Mouse (Mus musculus): ENCODE data around the gene Mfsd9. TPM values are rescaled to one million over a fixed set of nuclear protein-coding genes. Genes with fewer than 3 reads are reported as not detected.

Mfsd9 gene
- 6.6 and 8.5 TPM in 2 replicates for polyA plus RNA-seq (2015; fragmentation: Nextera tagmentation; extraction: Ambion mirVana)

DNA sequence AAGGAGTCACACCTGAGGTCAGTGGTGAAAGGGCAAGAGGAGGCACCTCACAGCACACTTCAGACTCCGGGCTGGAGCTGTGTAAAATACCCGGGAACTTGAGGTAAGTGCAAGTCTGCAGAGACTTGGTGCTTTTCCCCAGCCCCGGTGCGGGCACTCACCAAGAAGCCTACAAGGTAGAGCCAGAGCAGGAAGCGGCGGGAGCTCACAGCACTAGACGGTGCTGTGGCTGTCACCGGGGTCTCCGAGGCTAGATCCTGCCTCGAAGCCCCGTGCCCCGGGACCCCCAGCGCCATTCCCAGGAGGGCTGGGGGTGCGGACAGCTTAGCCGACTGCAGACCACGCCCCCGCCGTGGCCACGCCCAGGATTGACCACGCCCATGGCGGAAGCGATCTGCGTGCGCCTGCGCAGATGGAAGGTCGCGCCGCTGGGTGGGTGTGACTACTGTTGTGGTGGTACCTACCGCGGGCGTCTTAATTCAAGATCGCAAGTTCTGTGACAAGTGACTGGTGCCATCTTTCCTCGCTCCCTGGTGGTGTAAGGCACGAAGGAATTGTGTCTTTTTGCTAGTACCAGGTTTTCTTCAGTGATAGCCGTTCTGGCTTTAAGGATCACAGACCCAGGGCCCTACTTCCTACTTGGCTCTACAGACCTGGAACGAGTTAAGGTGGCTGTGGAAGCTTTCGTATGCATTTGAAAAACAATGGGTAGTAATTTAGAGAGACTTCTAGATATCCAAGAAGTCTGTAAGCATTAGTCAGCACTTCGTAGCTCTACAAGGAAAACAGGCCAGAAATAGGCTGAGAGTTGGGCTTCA, at the start of gene Mfsd9:
Mfsd9 (minus strand) TSS at position 364 of the 818 bp plus-strand sequence.
- peak; percentile 94 for ATAC-seq (replicated peaks)
- 7% methylated on average over 38 of the region's 38 CpGs for WGBS
- Histone ChIP-seq H3K4me2 (peak within 1 kb of the TSS; percentile 59), H3K9ac (peak within 1 kb of the TSS; percentile 44), H3K27me3 (replicated peaks) (no peaks in the 10 kb centered on the region), H3K36me3 (replicated peaks) (no peaks in the 10 kb centered on the region), H3K27ac (peak within 1 kb of the TSS; percentile 27), H3K4me1 (peaks cover 18% of the 10 kb centered on the region), H3K9me3 (no peaks in the 10 kb centered on the region), H3K4me3 (peak within 1 kb of the TSS; percentile 61)

DNA sequence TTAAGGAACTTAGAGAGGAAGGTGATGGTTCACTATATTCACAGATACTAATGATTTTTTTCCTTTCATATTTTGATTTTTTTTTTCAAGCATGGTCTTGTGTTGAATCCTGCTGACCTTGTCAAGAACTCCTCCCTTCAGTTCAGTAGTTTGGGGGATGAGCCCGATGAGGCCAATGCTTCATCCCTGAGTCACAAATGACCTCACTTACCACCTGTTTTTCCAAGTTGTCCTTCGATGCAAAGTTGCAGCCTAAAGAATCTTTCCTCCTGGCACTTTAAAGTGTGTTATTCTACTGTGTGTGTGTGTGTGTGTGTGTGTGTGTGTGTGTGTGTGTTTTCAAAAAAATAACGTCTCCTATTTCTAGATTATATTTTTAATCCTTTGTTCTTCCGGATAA, 45.0 kb upstream of the Mfsd9 start:
- H3K27me3 ChIP-seq (replicated peaks) = no peaks in the 10 kb centered on the region
- H3K27ac ChIP-seq = no peak overlapping the region
- H3K9ac ChIP-seq = no peak overlapping the region
- H3K4me3 ChIP-seq = no peak overlapping the region
- H3K4me1 ChIP-seq = no peaks in the 10 kb centered on the region
- H3K4me2 ChIP-seq = no peak overlapping the region
- ATAC-seq (replicated peaks) = no peak
- H3K36me3 ChIP-seq (replicated peaks) = no peaks in the 10 kb centered on the region
- H3K9me3 ChIP-seq = no peaks in the 10 kb centered on the region
- 82% methylated on average over 4 of the region's 4 CpGs for WGBS

DNA sequence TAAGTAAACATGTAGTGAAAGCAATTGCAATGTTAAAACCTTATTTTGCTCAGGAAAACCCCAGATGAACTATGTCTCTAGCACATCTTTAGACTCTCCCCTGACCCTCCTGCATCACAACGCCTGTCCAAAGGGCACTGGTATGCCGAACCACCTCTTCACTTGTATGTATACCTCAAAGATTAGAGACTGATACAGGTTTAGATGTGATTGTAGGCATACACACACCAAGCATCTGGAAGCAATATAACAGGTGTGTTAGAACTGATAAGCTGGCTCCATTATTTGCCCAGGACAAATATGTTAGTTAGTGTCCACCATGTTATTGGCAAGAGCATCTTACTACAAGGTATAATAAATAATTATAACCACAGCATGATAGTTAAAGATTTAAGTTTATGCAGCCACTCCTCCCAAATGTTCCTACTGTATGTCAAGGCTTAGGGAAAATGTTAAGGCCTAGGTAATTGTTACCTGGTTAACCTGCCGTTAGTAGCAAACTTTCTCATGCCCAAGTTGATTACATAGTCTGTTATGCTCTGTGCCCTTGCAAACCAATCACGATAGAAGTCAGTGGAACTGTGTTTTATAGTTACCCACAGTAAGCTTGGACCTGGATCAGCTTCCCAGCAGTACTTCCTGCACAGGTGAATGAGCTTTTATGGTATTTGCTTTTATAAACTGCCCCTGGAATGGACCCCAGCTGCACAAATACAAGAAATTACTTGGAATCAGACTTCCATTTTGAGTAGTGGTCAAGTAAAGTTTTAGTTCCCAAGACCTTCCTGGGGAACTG, 40.4 kb upstream of the Mfsd9 start:
- 93% methylated on average over 4 of the region's 4 CpGs for WGBS
- H3K9ac ChIP-seq = no peak overlapping the region
- ATAC-seq (replicated peaks) = no peak
- H3K36me3 ChIP-seq (replicated peaks) = no peaks in the 10 kb centered on the region
- H3K27me3 ChIP-seq (replicated peaks) = no peaks in the 10 kb centered on the region
- H3K27ac ChIP-seq = no peak overlapping the region
- H3K4me3 ChIP-seq = no peak overlapping the region
- H3K4me2 ChIP-seq = no peak overlapping the region
- H3K9me3 ChIP-seq = no peaks in the 10 kb centered on the region
- H3K4me1 ChIP-seq = no peaks in the 10 kb centered on the region

DNA sequence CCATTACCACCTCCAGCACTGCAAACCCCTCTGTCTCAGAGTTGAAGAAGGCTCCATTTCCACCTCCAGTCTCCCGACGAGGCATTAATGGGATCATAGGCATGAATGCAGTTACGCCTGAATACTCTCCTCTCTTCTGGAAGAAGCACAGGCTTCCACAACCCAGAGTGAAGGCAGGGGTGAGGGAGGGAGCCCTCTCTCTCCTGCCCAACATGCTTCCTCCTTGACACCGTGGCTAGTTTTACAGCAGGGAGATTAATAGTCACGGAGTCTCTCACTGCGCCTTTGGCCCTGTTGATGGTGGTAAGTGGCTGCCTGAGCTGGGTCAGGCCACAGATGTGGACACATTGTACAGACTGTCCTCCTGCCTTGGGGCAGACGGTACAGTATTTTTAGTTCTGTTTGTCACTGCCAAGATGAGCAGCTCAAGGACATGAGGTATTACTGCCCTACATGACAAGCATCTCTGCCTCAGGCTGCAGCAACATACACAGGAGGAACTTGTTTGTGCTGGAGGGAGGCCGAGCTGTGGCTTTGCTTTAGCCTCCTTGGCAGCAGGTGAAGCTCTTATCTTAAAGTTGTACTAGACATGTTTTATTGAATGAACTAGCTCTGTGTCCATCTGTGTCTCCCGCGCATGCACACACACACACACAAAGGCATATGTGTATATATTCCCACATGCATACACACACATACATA, 38.9 kb upstream of the Mfsd9 start:
- Histone ChIP-seq H3K4me3 (no peak overlapping the region), H3K9me3 (no peaks in the 10 kb centered on the region), H3K9ac (no peak overlapping the region), H3K36me3 (replicated peaks) (no peaks in the 10 kb centered on the region), H3K4me2 (no peak overlapping the region), H3K27me3 (replicated peaks) (no peaks in the 10 kb centered on the region), H3K4me1 (no peaks in the 10 kb centered on the region), H3K27ac (no peak overlapping the region)
- 76% methylated on average over 10 of the region's 10 CpGs for WGBS
- no peak for ATAC-seq (replicated peaks)

DNA sequence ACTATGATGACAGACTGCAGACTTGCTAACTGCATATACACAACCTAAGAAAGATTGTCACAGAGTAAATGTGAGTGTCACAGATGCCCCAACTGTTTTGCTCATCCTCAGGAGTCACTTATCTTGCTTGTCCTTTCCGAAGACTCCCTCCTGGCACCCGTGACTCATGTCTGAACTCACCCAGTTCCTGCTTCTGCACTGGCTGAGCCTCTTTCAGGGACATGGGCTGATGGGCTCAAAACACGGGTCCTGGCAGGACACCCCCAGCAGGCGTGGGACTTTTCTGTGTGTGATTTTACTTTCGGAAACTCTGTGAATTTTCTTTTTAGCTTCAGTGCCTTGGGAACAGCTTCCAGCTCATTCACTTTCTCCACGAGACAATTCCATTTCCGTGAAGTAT, 35.3 kb upstream of the Mfsd9 start:
- Histone ChIP-seq H3K4me3 (no peak overlapping the region), H3K9ac (no peak overlapping the region), H3K36me3 (replicated peaks) (no peaks in the 10 kb centered on the region), H3K9me3 (no peaks in the 10 kb centered on the region), H3K4me2 (no peak overlapping the region), H3K27me3 (replicated peaks) (no peaks in the 10 kb centered on the region), H3K4me1 (no peaks in the 10 kb centered on the region), H3K27ac (no peak overlapping the region)
- no peak for ATAC-seq (replicated peaks)
- WGBS = 80% methylated on average over 7 of the region's 7 CpGs

DNA sequence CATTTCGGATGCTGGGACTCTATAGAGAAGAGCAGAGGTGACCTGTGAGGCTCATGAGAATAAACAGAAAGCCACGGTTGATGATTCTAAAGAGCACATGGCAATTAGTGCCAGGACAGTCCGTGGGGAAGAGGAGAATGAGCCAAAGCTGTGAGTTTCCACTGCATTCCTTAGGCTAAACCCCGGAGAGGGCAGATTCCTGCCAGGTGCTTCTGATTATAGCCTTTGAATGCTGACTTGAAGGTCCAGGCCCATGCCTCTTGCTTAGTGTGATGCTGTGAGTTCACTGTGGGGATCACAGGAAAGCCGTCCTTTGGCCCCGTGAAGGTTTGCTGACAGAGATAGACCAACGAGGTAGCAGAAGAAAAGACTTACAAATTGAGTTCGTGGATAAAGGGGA, 34.4 kb upstream of the Mfsd9 start:
- Histone ChIP-seq H3K4me1 (no peaks in the 10 kb centered on the region), H3K27ac (no peak overlapping the region)
- 76% methylated on average over 8 of the region's 8 CpGs for WGBS

DNA sequence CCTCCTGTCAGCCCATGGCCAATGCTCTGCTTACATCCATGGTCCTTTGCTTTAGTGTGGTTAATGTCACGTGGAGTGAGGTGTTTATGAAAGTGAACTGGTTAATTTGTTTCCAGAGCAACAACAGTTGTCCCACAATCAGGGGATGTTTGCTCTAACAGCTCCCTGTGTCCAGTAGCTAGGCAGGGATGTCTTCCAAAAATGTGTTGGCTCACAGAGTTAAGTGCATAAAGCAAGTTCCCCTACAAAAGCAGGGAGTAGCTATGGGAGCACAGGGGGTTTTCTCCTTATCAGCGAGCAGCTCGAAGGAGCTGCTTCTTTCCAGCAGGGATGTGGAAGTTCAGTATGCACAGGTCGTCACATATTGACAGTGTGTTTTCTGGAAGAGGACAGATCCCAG, 34.0 kb upstream of the Mfsd9 start:
- Histone ChIP-seq H3K4me2 (no peak overlapping the region), H3K4me1 (no peaks in the 10 kb centered on the region), H3K27ac (no peak overlapping the region), H3K27me3 (replicated peaks) (no peaks in the 10 kb centered on the region), H3K4me3 (no peak overlapping the region), H3K9me3 (no peaks in the 10 kb centered on the region), H3K36me3 (replicated peaks) (no peaks in the 10 kb centered on the region), H3K9ac (no peak overlapping the region)
- WGBS = 74% methylated on average over 4 of the region's 4 CpGs
- ATAC-seq (replicated peaks) = no peak

More for the DNA sequence above, 34.4 kb upstream of the Mfsd9 start:
- Histone ChIP-seq H3K27me3 (replicated peaks) (no peaks in the 10 kb centered on the region), H3K9me3 (no peaks in the 10 kb centered on the region), H3K4me3 (no peak overlapping the region), H3K36me3 (replicated peaks) (no peaks in the 10 kb centered on the region), H3K4me2 (no peak overlapping the region), H3K9ac (no peak overlapping the region)
- no peak for ATAC-seq (replicated peaks)

DNA sequence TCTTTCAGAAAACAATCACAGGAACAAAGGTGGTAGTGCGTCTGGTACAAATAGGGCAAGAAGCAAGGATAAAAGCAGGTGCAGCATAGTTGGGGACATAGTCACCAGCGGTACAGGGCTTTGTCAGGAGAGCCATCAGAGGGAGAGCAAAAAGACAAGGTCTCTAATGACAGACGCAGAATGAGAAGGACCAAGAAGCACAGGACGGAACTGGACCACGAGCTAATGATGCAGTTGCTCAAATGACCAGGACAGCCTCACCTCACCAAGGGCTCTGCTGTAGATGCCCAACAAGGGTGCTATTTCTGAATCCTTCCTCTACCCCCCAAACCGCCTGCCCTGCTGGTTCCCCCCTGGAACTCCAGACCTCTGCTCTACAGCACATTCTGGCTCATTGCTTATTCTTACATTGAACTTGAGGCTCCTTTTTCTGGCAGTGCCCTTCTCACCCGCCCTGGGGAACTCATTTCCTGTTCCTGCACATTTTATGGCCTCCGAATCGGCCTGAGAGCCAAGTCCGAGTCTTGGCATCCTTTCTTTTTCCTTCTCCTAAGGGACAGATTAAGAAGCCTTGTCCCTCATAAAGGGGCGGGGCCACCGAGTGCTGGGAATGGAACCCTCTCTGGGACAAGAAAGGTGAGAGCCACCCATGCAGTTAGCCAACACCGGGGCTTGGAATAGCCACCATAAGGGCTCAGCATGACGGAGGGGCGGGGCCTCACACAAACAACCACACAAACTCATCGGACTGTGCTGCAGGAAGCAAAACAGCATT, 24.8 kb upstream of the Mfsd9 start:
- Histone ChIP-seq H3K9me3 (no peaks in the 10 kb centered on the region), H3K36me3 (replicated peaks) (no peaks in the 10 kb centered on the region), H3K27me3 (replicated peaks) (no peaks in the 10 kb centered on the region), H3K4me3 (no peak overlapping the region), H3K4me2 (no peak overlapping the region), H3K27ac (no peak overlapping the region), H3K4me1 (no peaks in the 10 kb centered on the region), H3K9ac (no peak overlapping the region)
- ATAC-seq (replicated peaks) = no peak
- WGBS = 76% methylated on average over 16 of the region's 16 CpGs

DNA sequence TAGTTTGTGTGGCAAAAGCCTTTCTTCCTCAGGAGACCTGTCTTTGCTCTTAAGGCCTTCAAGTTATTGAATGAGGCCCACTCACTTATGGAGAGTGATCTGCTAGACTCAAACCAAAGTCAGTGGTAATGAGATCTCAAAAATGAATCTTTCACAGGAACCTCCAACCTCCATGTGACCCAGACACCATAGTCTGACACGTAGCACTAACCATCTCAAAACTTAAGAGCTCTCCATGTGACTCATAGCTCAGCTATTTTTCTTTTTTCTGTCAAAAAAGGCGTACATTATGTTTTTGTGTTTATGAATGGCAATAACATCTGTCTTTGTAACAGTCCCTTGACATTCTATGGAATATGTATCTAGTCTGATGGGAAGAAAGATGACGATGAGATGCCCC, 18.2 kb upstream of the Mfsd9 start:
- no peaks in the 10 kb centered on the region for H3K9me3 ChIP-seq

DNA sequence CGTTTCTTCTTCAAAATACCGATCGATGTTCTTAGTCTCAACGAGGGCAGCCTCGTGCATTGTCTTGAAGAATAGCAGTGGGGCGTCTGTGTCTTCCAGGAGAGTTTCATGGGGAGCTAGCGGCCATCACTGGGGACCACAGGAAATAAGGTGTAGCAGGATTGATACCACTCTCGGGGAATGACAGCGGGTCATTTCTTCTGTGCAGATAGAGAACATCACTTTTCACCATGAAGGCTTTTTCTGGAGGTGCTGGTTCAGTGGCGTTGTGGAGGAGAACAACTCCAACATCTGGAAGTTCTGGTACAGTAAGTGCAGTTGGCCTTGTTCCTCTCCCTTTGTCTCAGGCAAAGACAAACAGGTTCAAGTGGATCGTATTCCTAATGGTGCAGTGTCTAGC, 15.4 kb upstream of the Mfsd9 start:
- Histone ChIP-seq H3K36me3 (replicated peaks) (no peaks in the 10 kb centered on the region), H3K9ac (no peak overlapping the region), H3K27me3 (replicated peaks) (no peaks in the 10 kb centered on the region), H3K9me3 (no peaks in the 10 kb centered on the region), H3K4me1 (no peaks in the 10 kb centered on the region), H3K27ac (no peak overlapping the region), H3K4me3 (no peak overlapping the region), H3K4me2 (no peak overlapping the region)
- no peak for ATAC-seq (replicated peaks)
- WGBS = 91% methylated on average over 11 of the region's 11 CpGs

More for the DNA sequence above, 18.2 kb upstream of the Mfsd9 start:
- Histone ChIP-seq H3K4me1 (no peaks in the 10 kb centered on the region), H3K36me3 (replicated peaks) (no peaks in the 10 kb centered on the region), H3K4me3 (no peak overlapping the region), H3K27ac (no peak overlapping the region), H3K27me3 (replicated peaks) (no peaks in the 10 kb centered on the region), H3K4me2 (no peak overlapping the region), H3K9ac (no peak overlapping the region)
- 89% methylated on average over 3 of the region's 3 CpGs for WGBS
- no peak for ATAC-seq (replicated peaks)

DNA sequence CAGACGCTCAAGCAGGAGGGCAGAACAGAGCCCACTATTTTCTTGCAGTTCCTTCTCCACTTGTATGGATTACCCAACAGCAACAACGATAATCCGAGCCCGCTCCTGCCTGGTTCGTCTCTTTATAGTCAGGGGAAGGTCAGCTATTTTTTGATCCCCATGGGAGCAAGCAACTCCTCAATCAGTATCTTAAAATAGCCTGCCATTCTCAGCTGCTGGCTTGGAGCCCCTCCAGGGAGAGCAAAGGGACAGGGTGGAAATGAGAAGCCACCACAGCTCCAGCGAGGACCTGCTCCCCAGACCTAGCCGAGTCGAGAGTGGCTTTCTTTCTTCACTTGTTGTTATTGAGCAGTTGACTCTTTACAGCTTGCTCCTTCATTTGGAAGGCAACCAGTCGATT, 14.9 kb upstream of the Mfsd9 start, which contains the start of gene Tmem182:
Tmem182 (plus strand) TSS at position 251 of the 400 bp plus-strand sequence.
- ATAC-seq (replicated peaks) = no peak
- no peak within 1 kb of the TSS for H3K4me3 ChIP-seq
- no peak within 1 kb of the TSS for H3K27ac ChIP-seq
- no peaks in the 10 kb centered on the region for H3K27me3 ChIP-seq (replicated peaks)
- H3K4me1 ChIP-seq = no peaks in the 10 kb centered on the region
- WGBS = 70% methylated on average over 9 of the region's 9 CpGs
- no peak within 1 kb of the TSS for H3K4me2 ChIP-seq
- H3K9me3 ChIP-seq = no peaks in the 10 kb centered on the region
- no peaks in the 10 kb centered on the region for H3K36me3 ChIP-seq (replicated peaks)
- no peak within 1 kb of the TSS for H3K9ac ChIP-seq
